Mouse (Mus musculus) hindbrain, embryonic 15.5 days (tissue): ENCODE results near the gene Rab10. TPM values are rescaled to one million over a fixed set of nuclear protein-coding genes. Genes with fewer than 3 reads are reported as not detected.

ENCODE experiments used
- ATAC-seq: fragments of 200-750 bp; cut with Nextera tagmentation; 2 replicates; pipeline ENCODE4 v1.8.0; 2017; ENCODE audit warnings: low read depth, moderate number of reproducible peaks, moderate TSS enrichment; ENCODE audit not compliant: low FRiP score
- H3K27ac ChIP-seq: fragments of 300-500 bp; sonication (generic); replicated peaks from 2 replicates; pipeline ENCODE4 v1.5.1; 2015; ENCODE audit warnings: mild to moderate bottlenecking, inconsistent platforms
- H3K27me3 ChIP-seq: fragments of 300-500 bp; sonication (generic); 2 replicates; pipeline ENCODE4 v1.6.1; 2015; ENCODE audit warnings: control low read depth, inconsistent platforms
- H3K36me3 ChIP-seq: fragments of 300-500 bp; sonication (generic); 2 replicates; pipeline ENCODE4 v1.6.1; 2015; ENCODE audit warnings: control low read depth, inconsistent platforms
- H3K4me1 ChIP-seq: fragments of 300-500 bp; sonication (generic); replicated peaks from 2 replicates; pipeline ENCODE4 v1.6.1; 2015; ENCODE audit warnings: control low read depth, inconsistent platforms
- H3K4me2 ChIP-seq: fragments of 300-500 bp; sonication (generic); 2 replicates; pipeline ENCODE4 v1.6.1; 2015; ENCODE audit warnings: moderate library complexity, mild to moderate bottlenecking, inconsistent platforms
- H3K4me3 ChIP-seq: fragments of 300-500 bp; sonication (generic); 2 replicates; pipeline ENCODE4 v1.5.1; 2015; ENCODE audit warnings: mild to moderate bottlenecking, inconsistent platforms
- H3K9ac ChIP-seq: fragments of 300-500 bp; sonication (generic); 2 replicates; pipeline ENCODE4 v1.6.1; 2015; ENCODE audit warnings: inconsistent platforms
- H3K9me3 ChIP-seq: fragments of 300-500 bp; sonication (generic); 2 replicates; pipeline ENCODE4 v1.6.1; 2016; ENCODE audit warnings: control low read depth, inconsistent platforms
- WGBS: fragments of 180-500 bp; shearing (Covaris S2); methylation state at CpG from one replicate; pipeline ENCODE4 v1.1.7; 2015; 5-methylcytosine and 5-hydroxymethylcytosine counted together
- polyA plus RNA-seq: library from polyadenylated mRNA; unstranded; fragments of >200 nt; fragmentation: Nextera tagmentation; extraction: Ambion mirVana; gene quantifications from 2 replicates; pipeline ENCODE4 v1.2.1, GENCODE M21; 2015

Rab10 gene
- polyA plus RNA-seq, 1 experiment from 2014 or later: 161 TPM

GRCm38 (mm10) chr12:3291038-3291437, 18.7 kb downstream of the Rab10 start:
- no peak for ATAC-seq
- no peak overlapping the region for H3K4me3 ChIP-seq

GRCm38 (mm10) chr12:3288440-3288839, 21.3 kb downstream of the Rab10 start:
- H3K9me3 ChIP-seq: no peaks in the 10 kb centered on the region
- peaks cover 8% of the 10 kb centered on the region; the same call in 1 of the 2 replicates for H3K36me3 ChIP-seq
- WGBS: 100% methylated on average over 1 of the region's 1 CpGs
- no peak overlapping the region for H3K9ac ChIP-seq
- H3K27ac ChIP-seq: no peak overlapping the region
- no peak for ATAC-seq
- H3K27me3 ChIP-seq: no peaks in the 10 kb centered on the region
- no peak overlapping the region for H3K4me3 ChIP-seq
- H3K4me1 ChIP-seq: no peaks in the 10 kb centered on the region
- no peak overlapping the region for H3K4me2 ChIP-seq

More at GRCm38 (mm10) chr12:3291038-3291437, 18.7 kb downstream of the Rab10 start:
- 95% methylated on average over 4 of the region's 4 CpGs for WGBS
- Histone ChIP-seq H3K4me2 (no peak overlapping the region), H3K27me3 (no peaks in the 10 kb centered on the region), H3K27ac (no peak overlapping the region), H3K9me3 (no peaks in the 10 kb centered on the region), H3K9ac (no peak overlapping the region), H3K4me1 (0 out of 2 replicates have a peak, but pooled peaks cover 2% of the 10 kb centered on the region), H3K36me3 (peaks cover 8% of the 10 kb centered on the region; the same call in 1 of the 2 replicates)

- no peak for ATAC-seq
- H3K27me3 ChIP-seq: no peaks in the 10 kb centered on the region
- H3K4me1 ChIP-seq: no peaks in the 10 kb centered on the region
- no peak overlapping the region for H3K4me3 ChIP-seq
- no peak overlapping the region for H3K4me2 ChIP-seq
- 84% methylated on average over 1 of the region's 1 CpGs for WGBS
- H3K27ac ChIP-seq: no peak overlapping the region
- no peaks in the 10 kb centered on the region for H3K9me3 ChIP-seq
- no peak overlapping the region for H3K9ac ChIP-seq
- H3K36me3 ChIP-seq: peaks cover 4% of the 10 kb centered on the region; the same call in 1 of the 2 replicates
These were observed 23.9 kb downstream of the Rab10 start for GRCm38 (mm10) chr12:3285919-3286318.

DNA sequence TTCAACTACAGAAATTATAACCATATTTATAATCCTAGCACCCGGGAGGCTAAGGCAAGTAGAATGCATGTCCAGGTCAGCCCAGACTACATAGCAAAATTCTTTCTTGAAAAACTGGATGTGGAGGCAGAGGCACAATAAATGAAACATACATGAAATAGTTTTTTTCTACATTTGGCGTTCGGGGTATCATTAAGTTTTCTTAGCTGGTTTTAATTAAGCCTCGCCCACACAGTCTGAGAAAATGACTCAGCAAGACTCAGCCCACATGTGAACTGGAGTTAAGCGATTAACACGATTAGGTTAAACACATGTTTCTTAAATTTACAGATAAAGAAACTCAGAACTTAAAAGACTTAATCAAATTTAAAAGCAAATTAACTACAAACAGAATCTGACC, 24.4 kb downstream of the Rab10 start:
- no peak overlapping the region for H3K4me2 ChIP-seq
- no peaks in the 10 kb centered on the region for H3K9me3 ChIP-seq
- no peak overlapping the region for H3K27ac ChIP-seq
- H3K9ac ChIP-seq: no peak overlapping the region
- WGBS: 87% methylated on average over 6 of the region's 6 CpGs
- H3K4me3 ChIP-seq: no peak overlapping the region
- no peaks in the 10 kb centered on the region for H3K4me1 ChIP-seq
- no peaks in the 10 kb centered on the region for H3K27me3 ChIP-seq
- no peak for ATAC-seq
- no peaks in the 10 kb centered on the region for H3K36me3 ChIP-seq

GRCm38 (mm10) chr12:3284463-3284862, 25.3 kb downstream of the Rab10 start:
- WGBS: 96% methylated on average over 2 of the region's 2 CpGs
- no peak overlapping the region for H3K4me3 ChIP-seq
- H3K27me3 ChIP-seq: no peaks in the 10 kb centered on the region
- no peak overlapping the region for H3K9ac ChIP-seq
- H3K4me2 ChIP-seq: no peak overlapping the region
- no peaks in the 10 kb centered on the region for H3K36me3 ChIP-seq
- no peak overlapping the region for H3K27ac ChIP-seq
- ATAC-seq: no peak
- H3K4me1 ChIP-seq: no peaks in the 10 kb centered on the region
- H3K9me3 ChIP-seq: no peaks in the 10 kb centered on the region

GRCm38 (mm10) chr12:3283829-3284440, 25.8 kb downstream of the Rab10 start:
- no peak for ATAC-seq
- H3K27ac ChIP-seq: no peak overlapping the region
- 94% methylated on average over 4 of the region's 4 CpGs for WGBS

DNA sequence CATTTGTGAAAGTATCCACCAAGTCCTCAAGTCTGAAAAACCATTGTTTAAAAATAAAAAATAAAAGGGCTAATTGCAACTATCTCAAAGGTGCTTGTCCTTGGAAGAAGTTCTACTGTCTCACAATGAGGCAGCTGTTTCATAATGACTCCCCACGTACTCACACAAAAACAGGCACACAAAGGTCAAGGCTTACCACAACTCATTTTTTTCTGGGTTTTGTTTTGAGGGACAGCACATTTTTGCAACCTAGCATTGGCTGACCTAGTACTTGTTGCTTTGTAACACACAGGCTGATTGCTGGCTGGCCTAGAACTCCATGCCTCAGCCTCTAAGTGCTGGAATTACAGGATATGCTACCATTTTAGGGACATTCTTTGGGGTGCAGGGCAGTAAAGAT, 26.8 kb downstream of the Rab10 start:
- WGBS: 63% methylated on average over 1 of the region's 1 CpGs
- no peak for ATAC-seq
- no peaks in the 10 kb centered on the region for H3K4me1 ChIP-seq

More at GRCm38 (mm10) chr12:3283829-3284440, 25.8 kb downstream of the Rab10 start:
- no peak overlapping the region for H3K4me2 ChIP-seq
- no peak overlapping the region for H3K4me3 ChIP-seq
- H3K9me3 ChIP-seq: no peaks in the 10 kb centered on the region
- no peak overlapping the region for H3K9ac ChIP-seq
- no peaks in the 10 kb centered on the region for H3K27me3 ChIP-seq
- no peaks in the 10 kb centered on the region for H3K36me3 ChIP-seq
- no peaks in the 10 kb centered on the region for H3K4me1 ChIP-seq

GRCm38 (mm10) chr12:3282520-3282919, 27.2 kb downstream of the Rab10 start:
- 87% methylated on average over 2 of the region's 2 CpGs for WGBS
- H3K9me3 ChIP-seq: no peaks in the 10 kb centered on the region
- H3K36me3 ChIP-seq: no peaks in the 10 kb centered on the region
- no peak overlapping the region for H3K4me3 ChIP-seq
- H3K27me3 ChIP-seq: no peaks in the 10 kb centered on the region
- no peak overlapping the region for H3K4me2 ChIP-seq
- no peak overlapping the region for H3K9ac ChIP-seq
- no peak overlapping the region for H3K27ac ChIP-seq
- no peaks in the 10 kb centered on the region for H3K4me1 ChIP-seq
- no peak for ATAC-seq

More for the DNA sequence above, 26.8 kb downstream of the Rab10 start:
- no peak overlapping the region for H3K27ac ChIP-seq
- no peak overlapping the region for H3K4me3 ChIP-seq
- H3K9ac ChIP-seq: no peak overlapping the region
- no peak overlapping the region for H3K4me2 ChIP-seq
- H3K9me3 ChIP-seq: no peaks in the 10 kb centered on the region
- H3K36me3 ChIP-seq: no peaks in the 10 kb centered on the region
- H3K27me3 ChIP-seq: no peaks in the 10 kb centered on the region

DNA sequence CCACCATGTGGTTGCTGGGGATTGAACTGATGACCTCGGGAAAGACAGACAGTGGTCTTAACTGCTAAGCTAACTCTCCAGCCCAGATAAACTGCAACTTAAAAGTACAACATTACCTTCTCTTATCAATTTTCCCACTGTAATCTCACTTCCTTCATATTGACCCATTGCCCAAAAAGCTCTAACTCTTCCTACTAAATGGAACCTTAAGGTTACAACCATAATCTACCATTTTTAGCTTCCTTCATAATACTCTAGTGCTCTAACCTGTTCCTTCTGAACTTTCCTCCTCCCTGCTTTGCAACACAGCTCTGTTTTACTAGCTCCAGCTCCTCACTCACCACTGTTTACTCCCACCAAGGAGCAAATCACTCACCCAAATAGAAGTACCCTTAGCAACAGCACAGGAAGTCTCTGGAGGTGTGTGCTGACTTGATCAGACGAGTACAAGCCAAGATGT, 30.9 kb downstream of the Rab10 start:
- H3K9ac ChIP-seq: no peak overlapping the region
- H3K4me1 ChIP-seq: no peaks in the 10 kb centered on the region
- H3K9me3 ChIP-seq: no peaks in the 10 kb centered on the region
- H3K36me3 ChIP-seq: no peaks in the 10 kb centered on the region
- no peak for ATAC-seq
- 90% methylated on average over 2 of the region's 2 CpGs for WGBS
- no peak overlapping the region for H3K4me3 ChIP-seq
- H3K27ac ChIP-seq: no peak overlapping the region
- no peak overlapping the region for H3K4me2 ChIP-seq
- no peaks in the 10 kb centered on the region for H3K27me3 ChIP-seq

GRCm38 (mm10) chr12:3270818-3271217, 39.0 kb downstream of the Rab10 start:
- Histone ChIP-seq H3K27ac (no peak overlapping the region), H3K4me2 (no peak overlapping the region), H3K4me3 (no peak overlapping the region), H3K4me1 (no peaks in the 10 kb centered on the region), H3K27me3 (no peaks in the 10 kb centered on the region), H3K9ac (no peak overlapping the region), H3K9me3 (no peaks in the 10 kb centered on the region), H3K36me3 (no peaks in the 10 kb centered on the region)
- ATAC-seq: no peak

DNA sequence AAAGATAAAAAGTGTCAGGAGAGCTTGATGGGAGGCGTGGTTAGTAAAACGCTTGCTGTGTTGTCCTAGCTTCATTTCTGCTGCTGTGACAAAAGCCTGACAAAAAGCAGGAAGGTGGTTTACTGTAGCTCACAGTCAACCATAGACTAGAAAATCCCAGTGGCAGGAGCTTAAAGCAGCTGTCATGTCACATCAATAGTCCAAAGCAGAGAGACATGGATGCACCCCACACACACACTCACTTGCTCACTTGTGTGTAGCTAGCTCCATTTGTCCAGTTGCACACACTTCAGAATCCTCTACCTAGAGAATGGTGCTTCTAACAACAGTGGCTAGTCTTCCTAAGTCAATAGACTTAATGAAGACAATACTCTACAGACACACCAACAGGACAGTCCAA, 42.4 kb downstream of the Rab10 start:
- H3K9me3 ChIP-seq: no peaks in the 10 kb centered on the region
- no peak overlapping the region for H3K4me2 ChIP-seq
- no peak overlapping the region for H3K9ac ChIP-seq
- ATAC-seq: no peak
- H3K27ac ChIP-seq: no peak overlapping the region
- no peaks in the 10 kb centered on the region for H3K27me3 ChIP-seq
- H3K4me3 ChIP-seq: no peak overlapping the region
- H3K36me3 ChIP-seq: 0 out of 2 replicates have a peak, but pooled peaks cover 6% of the 10 kb centered on the region
- WGBS: 91% methylated on average over 2 of the region's 2 CpGs
- no peaks in the 10 kb centered on the region for H3K4me1 ChIP-seq

DNA sequence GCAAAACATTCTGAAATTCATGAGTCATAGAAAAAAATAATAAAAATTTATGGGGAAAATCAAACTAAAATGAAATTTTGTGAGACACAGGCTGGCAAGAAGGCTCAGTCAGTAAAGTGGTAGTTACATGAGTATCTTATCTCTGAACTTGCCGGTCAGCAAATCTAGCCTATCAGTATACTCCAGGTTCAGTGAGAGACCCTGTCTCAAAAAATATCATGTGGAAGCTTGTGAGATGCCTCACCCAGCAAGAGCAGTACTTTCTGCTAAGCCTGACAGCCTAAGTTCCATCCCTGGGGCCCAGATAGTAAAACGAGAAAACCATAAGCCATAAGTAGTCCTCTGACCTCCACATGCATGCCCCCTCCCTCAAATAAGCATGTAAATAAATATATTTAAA, 44.6 kb downstream of the Rab10 start:
- no peak overlapping the region for H3K27ac ChIP-seq
- no peaks in the 10 kb centered on the region for H3K9me3 ChIP-seq
- H3K4me1 ChIP-seq: no peaks in the 10 kb centered on the region
- ATAC-seq: no peak
- no peak overlapping the region for H3K4me2 ChIP-seq
- H3K4me3 ChIP-seq: no peak overlapping the region
- WGBS: 96% methylated on average over 2 of the region's 2 CpGs
- no peaks in the 10 kb centered on the region for H3K27me3 ChIP-seq
- H3K36me3 ChIP-seq: 0 out of 2 replicates have a peak, but pooled peaks cover 9% of the 10 kb centered on the region
- H3K9ac ChIP-seq: no peak overlapping the region

DNA sequence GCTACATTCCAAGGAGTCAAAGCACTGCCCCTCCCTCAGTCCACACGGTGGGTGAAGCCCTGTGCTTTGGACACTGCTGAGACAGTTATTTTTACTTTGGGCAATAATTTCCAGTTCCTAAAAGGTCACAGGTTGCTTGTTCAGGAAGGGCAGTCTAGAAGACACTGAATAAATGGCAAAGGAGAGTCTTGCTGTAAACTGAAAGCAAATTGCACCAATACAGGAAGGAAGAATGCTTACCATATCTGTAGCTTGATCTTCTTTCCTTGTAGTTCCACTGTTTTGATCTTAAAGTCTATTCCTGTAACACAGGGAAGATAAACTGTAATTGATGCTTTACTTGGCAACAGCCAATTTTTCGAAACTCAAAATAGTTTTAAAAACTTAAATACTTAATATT, 45.3 kb downstream of the Rab10 start:
- no peak for ATAC-seq

More for the DNA sequence above, 45.3 kb downstream of the Rab10 start:
- Histone ChIP-seq H3K36me3 (0 out of 2 replicates have a peak, but pooled peaks cover 9% of the 10 kb centered on the region), H3K9me3 (no peaks in the 10 kb centered on the region), H3K4me1 (no peaks in the 10 kb centered on the region), H3K27me3 (no peaks in the 10 kb centered on the region), H3K4me2 (no peak overlapping the region), H3K27ac (no peak overlapping the region), H3K4me3 (no peak overlapping the region), H3K9ac (no peak overlapping the region)
- 79% methylated on average over 2 of the region's 2 CpGs for WGBS
